Mouse (Mus musculus): ENCODE results near the gene Morc2a. TPM values are rescaled to one million over a fixed set of nuclear protein-coding genes. Genes with fewer than 3 reads are reported as not detected.
"Not testable (repeated sequence)": the region's sequence is repeated elsewhere in the genome, so short reads cannot be mapped to it uniquely, and the experiment has no call there.

Gene Morc2a
- total RNA-seq (2017): 34.8 and 38.4 TPM in 2 replicates

DNA sequence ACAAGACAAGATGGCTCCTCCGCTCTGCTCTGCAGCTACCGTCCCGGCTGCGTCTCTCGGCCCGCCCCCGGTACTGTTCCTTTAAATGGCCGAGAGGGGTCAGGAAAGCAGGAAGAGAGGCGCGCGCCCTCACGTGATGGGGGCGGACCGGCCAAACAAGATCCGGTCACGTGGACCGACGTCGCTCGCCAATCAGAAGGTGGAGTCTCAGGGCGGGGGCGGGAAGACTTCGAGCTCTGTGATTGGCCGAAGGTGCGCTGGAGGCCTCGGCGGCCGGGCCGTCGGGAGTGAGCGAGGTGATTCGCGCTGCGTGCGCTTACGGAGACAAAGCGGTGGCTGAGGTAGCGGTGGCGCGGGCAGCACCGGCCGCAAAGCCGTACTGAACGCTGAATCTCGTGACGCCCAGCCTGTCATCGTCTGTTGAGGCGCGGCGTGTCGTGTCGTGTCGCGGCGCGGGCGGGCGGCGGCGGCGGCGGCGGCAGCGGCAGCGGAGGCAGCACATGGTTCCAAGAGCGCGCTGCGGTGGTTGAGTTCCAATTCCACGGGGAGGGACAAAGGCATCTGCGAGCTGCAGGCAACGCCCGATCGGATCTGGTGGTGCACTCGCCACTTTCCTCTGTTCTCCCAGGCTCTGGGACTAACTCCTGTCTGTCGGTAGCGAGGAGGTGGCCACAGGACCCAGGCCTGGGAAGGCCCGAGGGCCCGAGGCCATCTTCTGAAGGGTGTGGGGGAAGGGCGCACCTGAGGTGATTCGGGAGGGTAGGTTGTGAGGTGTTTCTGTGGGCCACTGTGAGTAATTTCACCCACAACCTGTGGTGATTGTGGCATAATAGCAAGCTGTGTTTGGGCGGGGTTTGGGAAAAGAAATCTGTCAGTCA lies at the start of gene Morc2a:
Gene Morc2a, plus strand, starts transcription at position 228 of the 878 bp plus-strand sequence.
- ATAC-seq (replicated peaks; ENCODE audit: low read depth, poor library complexity, severe bottlenecking): peak; percentile 98

DNA sequence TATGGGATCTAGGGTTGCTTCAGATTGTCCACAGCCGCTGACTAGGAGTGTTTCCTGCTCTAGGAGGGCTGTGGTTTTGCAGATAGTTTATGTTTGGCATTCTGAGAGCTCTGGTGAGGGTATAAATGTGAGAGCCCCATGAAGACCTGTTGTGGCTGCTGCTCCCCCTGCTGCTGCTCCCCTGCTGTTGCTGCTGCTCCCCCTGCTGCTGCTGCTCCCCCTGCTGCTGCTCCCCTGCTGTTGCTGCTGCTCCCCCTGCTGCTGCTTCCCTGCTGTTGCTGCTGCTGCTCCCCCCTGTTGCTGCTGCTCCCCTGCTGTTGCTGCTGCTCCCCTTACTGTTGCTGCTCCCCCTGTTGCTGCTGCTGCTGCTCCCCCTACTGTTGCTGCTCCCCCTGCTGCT lies 47.0 kb upstream of the Morc2a start:
- 0 out of 2 replicates have a peak, but pooled peaks have one; percentile 25 for ATAC-seq (replicated peaks; ENCODE audit: low read depth, poor library complexity, severe bottlenecking)

DNA sequence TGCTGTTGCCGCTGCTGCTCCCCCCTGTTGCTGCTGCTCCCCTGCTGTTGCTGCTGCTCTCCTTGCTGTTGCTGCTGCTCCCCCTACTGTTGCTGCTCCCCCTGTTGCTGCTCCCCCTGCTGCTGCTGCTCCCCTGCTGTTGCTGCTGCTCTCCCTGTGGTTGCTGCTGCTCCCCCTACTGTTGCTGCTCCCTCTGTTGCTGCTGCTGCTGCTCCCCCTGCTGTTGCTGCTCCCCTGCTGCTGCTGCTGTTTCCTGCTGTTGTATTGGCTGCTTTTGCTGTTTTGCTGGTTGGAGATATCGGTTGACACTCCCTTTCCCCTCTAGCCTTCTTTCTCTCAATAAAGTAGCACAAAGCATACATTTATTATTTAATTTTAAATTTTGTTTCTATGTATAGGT lies 46.3 kb upstream of the Morc2a start:
- ATAC-seq (replicated peaks; ENCODE audit: low read depth, poor library complexity, severe bottlenecking): not testable (repeated sequence)

DNA sequence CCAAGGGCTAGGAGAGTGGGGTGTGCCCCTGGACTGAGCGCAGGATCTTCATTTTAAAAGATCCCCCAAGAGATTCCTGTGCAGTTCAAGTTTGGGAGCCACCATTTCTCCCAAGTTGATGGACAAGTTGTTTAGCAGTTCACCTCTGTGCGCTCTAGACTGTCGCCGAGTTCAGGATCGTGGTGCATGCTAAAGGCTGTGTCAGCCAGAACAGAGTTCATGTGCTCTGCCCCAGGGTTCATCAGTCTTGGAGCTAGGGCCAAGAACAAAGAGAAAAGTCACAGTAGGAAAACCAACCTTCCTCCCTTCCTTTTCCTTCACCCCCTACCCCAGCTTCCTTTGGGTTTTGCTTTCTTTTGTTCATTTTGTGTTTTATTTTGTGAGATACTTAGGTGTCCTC lies 42.5 kb upstream of the Morc2a start:
- ATAC-seq (replicated peaks; ENCODE audit: low read depth, poor library complexity, severe bottlenecking): no peak

DNA sequence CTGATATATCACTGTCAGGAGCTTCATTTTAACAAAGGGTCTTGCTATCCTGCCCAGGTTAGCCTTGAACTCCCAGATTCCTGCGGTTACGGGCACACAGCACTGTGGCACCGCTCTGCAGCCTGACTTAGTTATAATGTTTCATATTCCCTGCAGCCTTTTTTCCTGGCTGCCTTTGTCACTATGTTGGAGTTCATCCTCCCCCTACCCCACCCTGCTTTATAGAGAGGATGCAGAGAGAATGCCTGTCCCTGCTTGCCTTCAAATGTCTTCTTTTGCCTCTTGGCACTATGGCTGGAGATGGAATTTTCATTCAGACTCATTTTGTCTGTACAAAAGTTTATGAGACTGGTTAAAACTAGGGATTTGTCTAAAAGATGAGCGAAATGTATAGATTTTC lies 33.4 kb upstream of the Morc2a start:
- ATAC-seq (replicated peaks; ENCODE audit: low read depth, poor library complexity, severe bottlenecking): no peak

DNA sequence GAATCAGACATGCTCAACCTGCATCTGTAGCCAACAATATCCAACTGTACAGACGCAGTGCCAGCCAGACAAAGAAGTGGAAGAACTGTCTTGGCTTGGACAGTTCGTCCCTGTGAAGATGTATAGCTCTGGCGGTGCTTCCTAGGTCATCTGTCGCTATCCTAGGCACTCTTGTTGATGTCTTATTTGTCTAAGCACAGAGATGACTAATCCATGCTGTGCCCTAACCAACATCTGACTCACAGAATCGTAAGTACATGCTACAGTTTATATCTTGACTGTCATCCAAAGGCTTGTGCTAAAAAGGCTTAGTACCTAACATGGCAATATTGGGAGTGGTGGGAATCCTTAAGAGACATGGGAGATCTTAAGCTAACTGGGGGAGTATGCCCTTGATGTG lies 26.2 kb upstream of the Morc2a start:
- no peak for ATAC-seq (replicated peaks; ENCODE audit: low read depth, poor library complexity, severe bottlenecking)

DNA sequence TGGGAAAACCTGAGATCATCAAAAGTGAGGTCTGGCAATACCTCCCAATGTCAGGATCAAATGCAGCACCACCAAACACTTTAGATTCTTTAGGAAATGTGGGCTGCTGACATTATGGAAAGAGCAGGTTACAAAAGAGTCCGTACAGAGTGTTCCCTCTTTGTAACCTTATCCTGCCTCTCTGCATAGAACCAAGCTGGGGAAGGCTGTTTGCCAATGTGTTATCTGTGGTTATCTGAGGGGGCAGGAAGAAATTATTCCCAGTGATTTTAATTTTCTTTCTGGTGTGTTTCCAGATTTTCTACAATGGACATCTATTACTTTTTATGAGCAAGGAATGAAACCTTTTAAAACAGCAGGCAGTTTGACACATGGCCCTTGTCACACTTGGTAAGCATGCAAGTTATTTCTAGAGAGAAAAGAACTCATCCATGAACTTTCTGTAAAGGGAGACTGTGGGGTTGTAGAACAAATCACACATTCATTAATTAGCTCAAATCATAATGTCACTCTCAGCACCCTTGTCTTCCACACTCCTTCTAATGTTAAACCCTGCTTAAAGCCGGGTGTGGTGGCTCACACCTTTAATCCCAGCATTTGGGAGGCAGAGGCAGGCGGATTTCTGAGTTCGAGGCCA lies 24.5 kb upstream of the Morc2a start:
- ATAC-seq (replicated peaks; ENCODE audit: low read depth, poor library complexity, severe bottlenecking): no peak

DNA sequence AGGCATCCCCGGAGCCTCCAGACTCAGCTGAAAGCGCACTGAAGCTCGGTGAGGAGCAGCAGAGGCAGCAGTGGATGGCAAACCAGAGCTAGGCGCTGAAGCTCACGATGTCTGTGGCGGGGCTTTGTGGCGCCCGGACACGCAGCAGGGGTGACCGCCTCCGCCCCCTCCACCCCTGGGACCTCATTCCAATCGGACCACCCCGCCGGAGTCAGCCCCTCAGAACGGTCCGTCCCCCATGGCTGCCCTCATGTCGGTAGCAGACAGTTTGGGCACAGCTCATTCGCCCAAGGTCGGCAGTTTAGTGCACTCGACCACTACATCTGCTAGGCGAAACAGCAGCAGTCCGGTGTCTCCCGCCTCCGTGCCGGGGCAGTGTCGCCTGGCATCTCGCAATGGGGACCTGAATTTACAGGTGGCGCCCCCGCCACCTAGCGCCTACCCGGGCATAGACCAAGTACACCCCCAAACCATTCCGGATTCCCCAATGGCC lies 19.9 kb upstream of the Morc2a start:
- ATAC-seq (replicated peaks; ENCODE audit: low read depth, poor library complexity, severe bottlenecking): no peak; the same call in 1 of the 2 replicates

DNA sequence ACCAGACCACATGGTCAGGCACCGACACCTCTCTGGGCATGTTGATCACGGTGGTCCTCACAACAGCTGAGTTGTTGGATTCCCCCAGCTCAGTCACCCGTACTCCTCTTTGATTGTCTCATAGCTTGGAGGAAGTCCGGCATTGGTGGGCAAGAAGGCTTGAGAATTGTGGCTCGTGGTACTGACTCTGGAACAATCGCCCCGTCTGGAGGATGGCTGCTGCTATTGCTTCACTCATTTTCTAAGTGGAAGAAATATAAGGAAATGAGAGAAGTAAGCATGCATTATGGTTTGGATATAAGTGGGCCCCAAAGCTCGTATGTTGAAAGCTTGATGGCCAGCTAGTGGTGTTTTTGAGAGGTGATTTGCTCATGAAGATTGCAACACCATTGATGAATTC lies 15.7 kb upstream of the Morc2a start:
- ATAC-seq (replicated peaks; ENCODE audit: low read depth, poor library complexity, severe bottlenecking): not testable (repeated sequence)

DNA sequence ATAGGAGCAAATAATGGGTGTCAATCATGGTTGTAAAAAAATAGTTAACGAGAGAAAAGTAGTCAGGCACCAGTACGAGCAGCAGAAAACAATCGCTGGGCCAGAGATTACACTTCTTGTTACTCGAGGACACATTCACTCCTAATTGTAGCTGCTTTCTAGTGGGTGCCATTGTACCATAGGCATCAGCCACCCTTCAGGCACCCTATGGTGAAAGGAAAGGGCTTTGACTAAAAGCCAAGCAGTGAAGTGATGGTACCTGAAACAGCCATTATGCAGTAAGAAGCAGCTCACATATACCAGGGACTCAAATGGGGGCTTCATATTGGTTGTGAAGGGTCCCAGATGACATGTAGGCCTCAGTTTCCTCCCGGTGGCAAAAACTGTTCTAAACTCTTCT lies 1.3 kb upstream of the Morc2a start:
- ATAC-seq (replicated peaks; ENCODE audit: low read depth, poor library complexity, severe bottlenecking): no peak

DNA sequence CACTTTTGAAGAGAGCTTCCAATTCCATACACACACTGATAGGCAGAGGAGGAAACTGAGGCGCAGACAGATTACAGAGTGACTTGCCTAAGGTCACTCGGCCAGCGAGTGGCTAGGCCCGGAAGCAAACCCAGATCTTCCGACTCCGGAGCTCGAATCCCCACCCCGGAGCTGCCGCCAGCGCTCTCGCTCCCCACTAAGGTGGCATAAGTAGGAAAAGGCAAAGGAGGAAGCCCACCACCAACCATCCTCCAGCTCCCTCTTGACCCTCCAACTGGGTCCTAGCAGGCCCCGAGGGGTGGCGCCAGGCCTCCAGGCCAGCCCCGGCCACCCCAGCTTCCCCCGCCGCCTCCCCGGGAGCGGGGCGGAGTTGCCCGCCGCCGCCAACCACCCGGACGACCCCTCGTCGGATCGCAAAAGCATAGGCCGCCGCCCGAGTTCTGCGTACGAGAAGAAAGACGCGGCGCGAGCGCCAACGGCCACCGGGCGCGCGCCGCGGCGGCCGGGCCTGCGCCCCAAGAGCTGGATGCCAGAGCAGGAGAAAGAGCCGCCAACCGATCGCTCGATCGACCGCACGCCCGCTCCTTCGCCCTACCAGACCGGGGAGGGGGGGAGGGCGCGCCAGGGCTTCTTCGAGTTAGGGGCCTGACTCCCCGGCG lies 557 bp upstream of the Morc2a start:
- ATAC-seq (replicated peaks; ENCODE audit: low read depth, poor library complexity, severe bottlenecking): no peak

DNA sequence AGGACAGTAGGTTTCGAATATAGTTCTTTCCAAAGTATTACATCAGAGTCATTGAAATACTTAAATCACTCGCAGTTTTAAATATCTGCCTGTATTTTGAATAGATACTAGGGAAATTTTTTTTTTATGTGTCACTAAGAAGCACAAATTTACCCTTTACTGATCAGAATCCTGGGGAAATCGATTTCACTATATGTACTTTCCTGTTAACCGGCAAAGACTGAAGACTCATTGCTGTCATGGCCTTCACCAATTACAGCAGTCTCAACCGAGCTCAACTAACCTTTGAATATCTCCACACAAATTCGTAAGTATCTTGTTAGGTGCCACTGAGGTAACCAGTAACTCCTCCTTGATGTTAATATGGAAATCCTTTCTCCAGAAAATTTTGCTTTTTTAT lies 1.1 kb downstream of the Morc2a start:
- ATAC-seq (replicated peaks; ENCODE audit: low read depth, poor library complexity, severe bottlenecking): no peak

DNA sequence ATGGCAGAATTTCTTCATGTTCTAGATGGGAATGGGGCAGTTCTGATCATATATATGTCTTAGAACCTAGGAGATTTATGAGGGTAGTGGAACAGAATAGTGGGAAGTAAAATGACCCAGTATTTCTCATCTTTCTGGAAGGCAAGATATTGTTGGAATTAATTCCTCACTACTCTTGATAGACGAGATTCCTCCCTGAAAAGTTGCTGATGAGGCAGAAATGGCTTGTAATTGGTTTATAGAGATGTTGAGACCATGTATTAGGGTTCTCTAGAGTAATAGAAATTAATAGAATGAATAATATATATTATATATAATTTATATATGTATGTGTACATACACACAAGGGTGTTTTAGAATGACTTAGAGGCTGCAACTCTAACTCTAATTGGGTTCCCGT lies 13.0 kb downstream of the Morc2a start:
- ATAC-seq (replicated peaks; ENCODE audit: low read depth, poor library complexity, severe bottlenecking): no peak

DNA sequence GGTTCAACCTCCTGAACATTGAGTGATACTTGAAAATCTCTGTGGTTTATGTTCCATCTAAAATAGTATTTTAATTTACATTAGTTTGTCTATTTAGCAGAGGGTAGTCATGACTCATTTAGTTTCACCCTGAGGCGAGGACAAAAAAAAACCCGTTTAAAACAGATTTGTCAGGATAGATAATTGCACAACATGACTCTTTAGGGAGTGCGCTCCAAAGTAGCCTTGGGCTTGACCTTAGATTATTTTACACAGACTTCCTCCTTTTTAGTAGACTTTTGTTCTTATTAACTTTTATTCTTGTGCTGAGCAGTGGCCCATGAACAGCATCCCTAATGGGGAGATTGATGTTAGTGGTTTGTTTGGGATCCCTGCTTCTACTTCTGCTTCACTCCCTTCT lies 18.5 kb downstream of the Morc2a start:
- ATAC-seq (replicated peaks; ENCODE audit: low read depth, poor library complexity, severe bottlenecking): no peak

DNA sequence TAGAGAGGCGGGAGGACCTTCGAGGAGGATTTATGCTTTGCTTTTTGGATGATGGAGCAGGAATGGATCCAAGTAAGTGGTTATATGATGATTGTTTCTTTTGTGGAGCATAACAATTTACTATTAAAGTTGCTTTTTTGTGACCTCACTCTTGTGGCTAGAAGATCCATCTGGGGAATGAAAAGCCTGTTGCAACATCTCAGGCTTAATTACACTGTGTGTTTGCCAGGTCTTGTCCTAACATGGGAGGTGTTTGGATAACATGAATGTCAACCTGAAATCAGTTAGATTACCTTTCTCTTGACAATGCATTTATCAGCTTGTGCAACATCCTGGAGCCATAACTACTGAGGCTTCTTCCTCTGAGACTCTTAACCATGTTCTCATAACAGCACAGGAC lies 19.8 kb downstream of the Morc2a start:
- no peak for ATAC-seq (replicated peaks; ENCODE audit: low read depth, poor library complexity, severe bottlenecking)

DNA sequence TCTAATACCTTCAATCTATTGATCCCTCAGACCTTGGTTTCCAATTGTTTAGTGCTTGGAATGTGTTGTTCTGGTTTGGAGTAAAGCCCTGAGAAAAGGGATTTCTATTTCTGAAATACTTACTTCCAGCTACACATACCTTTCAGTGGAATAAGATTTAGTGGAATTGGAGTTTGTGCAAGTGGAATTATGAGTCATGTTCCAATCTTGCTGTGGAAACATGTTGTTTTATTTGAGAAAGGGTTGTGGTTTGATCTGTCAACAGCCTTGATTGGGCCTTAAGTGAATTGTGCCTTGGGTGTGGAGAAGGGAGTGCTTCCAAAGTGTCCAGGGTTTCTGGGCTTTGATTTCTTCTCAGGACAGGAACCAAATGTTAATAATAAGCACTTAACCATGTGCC lies 20.9 kb downstream of the Morc2a start:
- no peak for ATAC-seq (replicated peaks; ENCODE audit: low read depth, poor library complexity, severe bottlenecking)

DNA sequence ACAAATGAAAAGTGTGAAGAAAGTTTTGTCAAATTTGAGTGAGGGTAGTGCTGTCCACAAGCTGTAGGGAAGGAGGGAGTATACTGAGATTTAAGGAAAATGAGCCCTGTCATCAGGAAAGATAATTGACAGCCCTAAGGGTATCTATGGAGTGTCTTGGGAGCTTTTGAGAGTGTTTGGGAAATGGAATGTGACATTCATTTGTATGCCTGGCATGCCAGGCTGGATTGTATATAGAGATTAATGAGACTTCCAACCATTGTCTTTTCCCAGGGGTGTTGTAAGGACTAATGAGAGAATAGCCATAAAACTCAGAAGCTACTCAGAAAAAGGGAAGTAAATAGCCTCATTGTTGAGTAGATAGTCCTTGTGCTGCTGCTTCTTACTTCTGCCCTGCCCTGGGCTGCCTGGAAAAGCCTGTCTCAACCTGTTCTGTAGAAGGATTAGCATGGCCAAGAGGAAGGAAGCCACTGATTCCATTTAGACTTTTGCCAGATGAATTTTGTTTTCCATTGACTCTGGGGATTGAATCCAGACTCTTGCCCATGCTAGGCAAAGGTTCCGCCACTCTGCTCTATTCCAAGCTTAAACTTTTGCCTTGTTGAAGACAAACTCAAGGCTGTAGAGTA lies 22.1 kb downstream of the Morc2a start:
- no peak for ATAC-seq (replicated peaks; ENCODE audit: low read depth, poor library complexity, severe bottlenecking)

DNA sequence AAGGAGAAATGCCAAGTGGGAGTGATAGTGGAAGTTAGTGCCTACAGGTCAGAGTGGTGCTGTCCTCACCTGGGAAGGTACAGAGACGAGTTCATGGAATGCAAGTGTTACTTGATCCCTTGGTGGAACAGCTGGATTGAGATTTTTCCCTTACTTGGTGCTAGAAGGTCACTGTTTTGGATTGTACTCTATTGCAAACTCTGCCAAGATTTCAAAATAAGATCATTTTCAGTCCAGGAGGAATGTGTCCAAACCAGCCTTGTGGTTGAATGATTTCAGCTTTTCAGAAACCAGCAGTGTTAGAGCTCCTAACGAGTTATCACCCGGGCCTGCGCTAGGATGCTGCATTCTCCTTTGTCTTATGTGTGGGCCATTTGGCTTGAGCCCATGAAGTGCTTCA lies 25.6 kb downstream of the Morc2a start:
- no peak for ATAC-seq (replicated peaks; ENCODE audit: low read depth, poor library complexity, severe bottlenecking)

DNA sequence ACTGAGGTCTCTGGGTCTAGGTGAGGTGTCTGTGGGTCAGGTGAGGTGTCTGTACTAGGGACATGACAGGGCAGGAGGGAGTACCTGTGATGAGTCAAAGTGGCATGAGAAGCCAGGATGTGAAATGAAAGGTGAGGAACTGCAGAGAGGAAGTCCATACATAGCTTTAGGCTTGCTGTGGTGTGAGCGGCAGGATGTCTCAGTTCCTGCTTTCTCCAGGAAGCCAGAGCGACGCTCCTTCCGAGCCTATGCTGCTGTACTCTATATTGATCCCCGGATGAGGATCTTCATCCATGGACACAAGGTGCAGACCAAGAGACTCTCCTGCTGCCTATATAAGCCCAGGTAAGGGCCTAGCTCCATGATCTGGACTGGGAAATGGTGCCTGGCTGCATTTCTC lies 27.4 kb downstream of the Morc2a start:
- ATAC-seq (replicated peaks; ENCODE audit: low read depth, poor library complexity, severe bottlenecking): 0 out of 2 replicates have a peak, but pooled peaks have one; percentile 18

DNA sequence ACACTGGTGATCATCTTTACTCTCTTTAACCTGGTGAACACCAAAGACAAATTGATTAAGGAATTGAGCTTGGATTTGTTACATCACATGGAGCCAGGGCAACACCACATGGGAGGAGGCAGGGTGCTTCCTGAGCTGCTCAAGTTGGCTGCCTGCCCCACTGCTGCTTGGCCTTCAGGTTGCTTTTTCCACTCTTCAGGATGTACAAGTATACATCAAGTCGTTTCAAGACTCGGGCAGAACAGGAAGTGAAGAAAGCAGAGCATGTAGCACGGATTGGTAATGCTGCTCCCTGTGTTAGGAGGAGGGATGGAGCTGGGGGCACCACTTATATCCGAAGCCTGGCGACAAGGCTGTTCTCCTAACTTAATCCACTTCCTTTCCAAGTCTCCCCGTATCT lies 28.2 kb downstream of the Morc2a start:
- ATAC-seq (replicated peaks; ENCODE audit: low read depth, poor library complexity, severe bottlenecking): no peak

Measured in common myeloid progenitor, adult 5-6 weeks (primary cell).